In genomic region chr2:77863934-77864333, GRCm38 (mm10) we compare ENCODE assay signal across 12 mouse cellular contexts. TPM values are rescaled to one million over a fixed set of nuclear protein-coding genes. Genes with fewer than 3 reads are reported as not detected.
A peak's percentile ranks its signal among the peaks of the same experiment; 100 is the strongest.
DNase-seq lines count a peak whose midpoint lies in the region; ATAC-seq and TF ChIP-seq lines count a peak whose summit lies in the region.
"Had no signal": no experiment of that assay in that cellular context is flagged by ENCODE, and none has a peak within 500 bp of the region (broad histone marks: within the 10 kb centered on the region; RNA-seq: fewer than 3 reads in every experiment).

No protein-coding gene starts in this region.

- no peak for ATAC-seq in heart, embryonic 16.5 days (replicated peaks; ENCODE audit: extremely low read depth, insufficient read depth, low FRiP score)
- no peak for ATAC-seq in lung, embryonic 15.5 days (ENCODE audit: borderline replicate concordance, extremely low read depth, low FRiP score, low TSS enrichment)
- ATAC-seq in embryonic facial prominence, embryonic 11.5 days (replicated peaks; ENCODE audit: insufficient number of reproducible peaks, low FRiP score, low TSS enrichment, low read depth) = peak; percentile 88; the same call in 1 of the 2 replicates
- ATAC-seq in limb, embryonic 15.5 days (ENCODE audit: insufficient number of reproducible peaks, low FRiP score, low TSS enrichment, low read depth) = no peak; the same call in 1 of the 2 replicates
- no peak for ATAC-seq in midbrain, postnatal 0 days (ENCODE audit: low FRiP score)
- ATAC-seq in liver, postnatal 0 days = no peak

- H3K27ac ChIP-seq in heart, embryonic 16.5 days (ENCODE audit: low read length) = no peak overlapping the region
- H3K27ac ChIP-seq in lung, embryonic 15.5 days = no peak overlapping the region
- H3K27ac ChIP-seq in embryonic facial prominence, embryonic 11.5 days (replicated peaks; ENCODE audit: low read depth, low read length) = no peak overlapping the region
- H3K27ac ChIP-seq in limb, embryonic 15.5 days = peak overlapping the region; percentile 57; the same call in 1 of the 2 replicates
- H3K27ac ChIP-seq in midbrain, postnatal 0 days (ENCODE audit: low read depth, low read length) = no peak overlapping the region
- no peak overlapping the region for H3K27ac ChIP-seq in liver, postnatal 0 days (ENCODE audit: low read depth)
- H3K27ac ChIP-seq: midbrain, embryonic 12.5 days had no signal

- DNase-seq in heart, postnatal 14 days = no peak
- DNase-seq in lung, postnatal 25 days (ENCODE audit: low spot score) = no peak
- DNase-seq in embryonic facial prominence, embryonic 11.5 days (ENCODE audit: low spot score) = peak; percentile 72
- DNase-seq in midbrain, postnatal 0 days (ENCODE audit: low spot score) = no peak
- no peak for DNase-seq in liver, postnatal 0 days
- DNase-seq: cerebellum, adult 9-11 months; gastrocnemius, postnatal 14 days; thymus, postnatal 36 days had no signal

- H3K27me3 ChIP-seq in heart, embryonic 16.5 days (ENCODE audit: control insufficient read depth, insufficient read depth, low read length) = no peaks in the 10 kb centered on the region
- no peaks in the 10 kb centered on the region for H3K27me3 ChIP-seq in lung, embryonic 15.5 days
- H3K27me3 ChIP-seq in embryonic facial prominence, embryonic 11.5 days (ENCODE audit: control insufficient read depth, insufficient read depth, low read length) = no peaks in the 10 kb centered on the region
- H3K27me3 ChIP-seq in limb, embryonic 15.5 days = no peaks in the 10 kb centered on the region
- H3K27me3 ChIP-seq in midbrain, postnatal 0 days (ENCODE audit: insufficient read depth, low read length) = no peaks in the 10 kb centered on the region
- no peaks in the 10 kb centered on the region for H3K27me3 ChIP-seq in liver, postnatal 0 days (ENCODE audit: insufficient read depth, low read length)
- H3K27me3 ChIP-seq: midbrain, embryonic 12.5 days had no signal

- no peaks in the 10 kb centered on the region for H3K36me3 ChIP-seq in heart, embryonic 16.5 days (ENCODE audit: control insufficient read depth, insufficient read depth)
- no peaks in the 10 kb centered on the region for H3K36me3 ChIP-seq in lung, embryonic 15.5 days
- H3K36me3 ChIP-seq in embryonic facial prominence, embryonic 11.5 days (replicated peaks; ENCODE audit: control insufficient read depth, insufficient read depth, low read depth, low read length) = no peaks in the 10 kb centered on the region
- H3K36me3 ChIP-seq in limb, embryonic 15.5 days = no peaks in the 10 kb centered on the region
- no peaks in the 10 kb centered on the region for H3K36me3 ChIP-seq in midbrain, postnatal 0 days (ENCODE audit: insufficient read depth, low read length)
- no peaks in the 10 kb centered on the region for H3K36me3 ChIP-seq in liver, postnatal 0 days (replicated peaks; ENCODE audit: insufficient read depth, low read length)
- H3K36me3 ChIP-seq: midbrain, embryonic 12.5 days had no signal

- H3K4me3 ChIP-seq in heart, embryonic 16.5 days (ENCODE audit: low read length) = peak overlapping the region; percentile 37
- peak overlapping the region; percentile 22 for H3K4me3 ChIP-seq in lung, embryonic 15.5 days
- H3K4me3 ChIP-seq in embryonic facial prominence, embryonic 11.5 days (ENCODE audit: low read depth, low read length) = no peak overlapping the region
- peak overlapping the region; percentile 18 for H3K4me3 ChIP-seq in limb, embryonic 15.5 days
- no peak overlapping the region for H3K4me3 ChIP-seq in midbrain, postnatal 0 days (ENCODE audit: low read depth, low read length)
- no peak overlapping the region for H3K4me3 ChIP-seq in liver, postnatal 0 days (ENCODE audit: low read depth, low read length)
- H3K4me3 ChIP-seq: midbrain, embryonic 12.5 days had no signal

- H3K4me2 ChIP-seq in heart, embryonic 16.5 days (ENCODE audit: low read depth, low read length) = peak overlapping the region; percentile 59
- peak overlapping the region; percentile 44 for H3K4me2 ChIP-seq in lung, embryonic 15.5 days
- no peak overlapping the region for H3K4me2 ChIP-seq in embryonic facial prominence, embryonic 11.5 days (ENCODE audit: low read depth, low read length)
- H3K4me2 ChIP-seq in limb, embryonic 15.5 days = peak overlapping the region; percentile 28
- no peak overlapping the region for H3K4me2 ChIP-seq in midbrain, postnatal 0 days (ENCODE audit: low read depth, low read length, poor library complexity, severe bottlenecking)
- no peak overlapping the region for H3K4me2 ChIP-seq in liver, postnatal 0 days (ENCODE audit: low read depth, low read length)
- H3K4me2 ChIP-seq: midbrain, embryonic 12.5 days had no signal

- no peak for TF ChIP-seq CTCF in midbrain, postnatal 0 days (IDR thresholded peaks at IDR 0.05)
- no peak for TF ChIP-seq CTCF in liver, postnatal 0 days (IDR thresholded peaks at IDR 0.05; ENCODE audit: low read depth)

- H3K4me1 ChIP-seq in heart, embryonic 16.5 days (ENCODE audit: control insufficient read depth, insufficient read depth, low read length) = 0 out of 2 replicates have a peak, but pooled peaks cover 4% of the 10 kb centered on the region
- H3K4me1 ChIP-seq in lung, embryonic 15.5 days = no peaks in the 10 kb centered on the region
- no peaks in the 10 kb centered on the region for H3K4me1 ChIP-seq in embryonic facial prominence, embryonic 11.5 days (ENCODE audit: control insufficient read depth, insufficient read depth, low read length)
- H3K4me1 ChIP-seq in limb, embryonic 15.5 days = peaks cover 9% of the 10 kb centered on the region; the same call in 1 of the 2 replicates
- H3K4me1 ChIP-seq in midbrain, postnatal 0 days (ENCODE audit: insufficient read depth, low read length) = no peaks in the 10 kb centered on the region
- H3K4me1 ChIP-seq in liver, postnatal 0 days (ENCODE audit: insufficient read depth) = no peaks in the 10 kb centered on the region
- H3K4me1 ChIP-seq: midbrain, embryonic 12.5 days had no signal

- no peaks in the 10 kb centered on the region for H3K9me3 ChIP-seq in heart, embryonic 16.5 days (replicated peaks; ENCODE audit: control insufficient read depth, low read length)
- no peaks in the 10 kb centered on the region for H3K9me3 ChIP-seq in lung, embryonic 15.5 days
- H3K9me3 ChIP-seq in embryonic facial prominence, embryonic 11.5 days (replicated peaks; ENCODE audit: control insufficient read depth, low read length) = no peaks in the 10 kb centered on the region
- no peaks in the 10 kb centered on the region for H3K9me3 ChIP-seq in limb, embryonic 15.5 days
- no peaks in the 10 kb centered on the region for H3K9me3 ChIP-seq in midbrain, postnatal 0 days (ENCODE audit: low read length)
- H3K9me3 ChIP-seq in liver, postnatal 0 days (ENCODE audit: low read length) = no peaks in the 10 kb centered on the region
- H3K9me3 ChIP-seq: midbrain, embryonic 12.5 days had no signal

- no peak for TF ChIP-seq EP300 in liver, postnatal 0 days (IDR thresholded peaks at IDR 0.05; ENCODE audit: low read depth)

- 0 out of 2 replicates have a peak overlapping the region, but pooled peaks have one; percentile 41 for H3K9ac ChIP-seq in heart, embryonic 16.5 days (ENCODE audit: low read length)
- H3K9ac ChIP-seq in lung, embryonic 15.5 days = no peak overlapping the region
- H3K9ac ChIP-seq in embryonic facial prominence, embryonic 11.5 days (replicated peaks; ENCODE audit: low read length) = no peak overlapping the region
- no peak overlapping the region for H3K9ac ChIP-seq in limb, embryonic 15.5 days
- no peak overlapping the region for H3K9ac ChIP-seq in midbrain, postnatal 0 days (replicated peaks; ENCODE audit: low read length, poor library complexity, severe bottlenecking)
- no peak overlapping the region for H3K9ac ChIP-seq in liver, postnatal 0 days (replicated peaks)
- H3K9ac ChIP-seq: midbrain, embryonic 12.5 days had no signal

- WGBS in heart, embryonic 16.5 days = 68% methylated on average over 6 of the region's 6 CpGs
- 53% methylated on average over 6 of the region's 6 CpGs for WGBS in lung, embryonic 15.5 days
- WGBS in embryonic facial prominence, embryonic 11.5 days = 57% methylated on average over 6 of the region's 6 CpGs
- 30% methylated on average over 6 of the region's 6 CpGs for WGBS in limb, embryonic 15.5 days
- 83% methylated on average over 6 of the region's 6 CpGs for WGBS in midbrain, postnatal 0 days
- WGBS in liver, postnatal 0 days (ENCODE audit: insufficient replicate concordance) = 72% methylated on average over 6 of the region's 6 CpGs

- intact Hi-C loops in heart, postnatal 14 days (cut with DNase I) = no loop called here

RNA-seq across cellular contexts. Expression of gene Zfp385b, which starts 44.5 kb away (rescaled TPM):
- 3.8 and 4.0 TPM in 2 replicates for polyA plus RNA-seq in heart, embryonic 16.5 days (2015; fragmentation: Nextera tagmentation; extraction: Ambion mirVana)
- 1 to 10 TPM; 5.3 to 7.5 TPM for total RNA-seq in heart, postnatal 14 days (2021)
- 4.9 and 5.9 TPM in 2 replicates for polyA plus RNA-seq in lung, embryonic 15.5 days (2015; fragmentation: Nextera tagmentation; extraction: Ambion mirVana)
- 1.7 and 2.1 TPM in 2 replicates for polyA plus RNA-seq in embryonic facial prominence, embryonic 11.5 days (2014; fragmentation: Nextera tagmentation; extraction: Ambion mirVana)
- polyA plus RNA-seq in limb, embryonic 15.5 days (2015; fragmentation: Nextera tagmentation; extraction: Ambion mirVana) = 12.0 and 12.9 TPM in 2 replicates
- 11.8 and 12.3 TPM in 2 replicates for total RNA-seq in midbrain, postnatal 0 days (2014; rRNA removed)
- polyA plus RNA-seq in midbrain, postnatal 0 days (2015; fragmentation: Nextera tagmentation; extraction: Ambion mirVana) = 16.6 and 17.6 TPM in 2 replicates
- 4.8 and 6.8 TPM in 2 replicates for polyA plus RNA-seq in liver, postnatal 0 days (2015; fragmentation: Nextera tagmentation; extraction: Ambion mirVana)

Comparison
In these comparisons a context has a peak if more than half of its experiments do, and no peak if none do; other contexts are left out.
1. H3K4me2 ChIP-seq: peak in heart, embryonic 16.5 days (single experiment), lung, embryonic 15.5 days (single experiment) and limb, embryonic 15.5 days (single experiment); none in embryonic facial prominence, embryonic 11.5 days (single experiment), midbrain, postnatal 0 days (single experiment) and liver, postnatal 0 days (single experiment).
2. H3K4me3 ChIP-seq: peak in heart, embryonic 16.5 days (single experiment), lung, embryonic 15.5 days (single experiment) and limb, embryonic 15.5 days (single experiment); none in embryonic facial prominence, embryonic 11.5 days (single experiment), midbrain, postnatal 0 days (single experiment) and liver, postnatal 0 days (single experiment).